Mouse (Mus musculus): Measurements from ENCODE around the gene Caap1. TPM values are rescaled to one million over a fixed set of nuclear protein-coding genes. Genes with fewer than 3 reads are reported as not detected.

Caap1 gene
- total RNA-seq, 2 experiments from 2014 or later = 4.7 to 6.4 TPM

DNA sequence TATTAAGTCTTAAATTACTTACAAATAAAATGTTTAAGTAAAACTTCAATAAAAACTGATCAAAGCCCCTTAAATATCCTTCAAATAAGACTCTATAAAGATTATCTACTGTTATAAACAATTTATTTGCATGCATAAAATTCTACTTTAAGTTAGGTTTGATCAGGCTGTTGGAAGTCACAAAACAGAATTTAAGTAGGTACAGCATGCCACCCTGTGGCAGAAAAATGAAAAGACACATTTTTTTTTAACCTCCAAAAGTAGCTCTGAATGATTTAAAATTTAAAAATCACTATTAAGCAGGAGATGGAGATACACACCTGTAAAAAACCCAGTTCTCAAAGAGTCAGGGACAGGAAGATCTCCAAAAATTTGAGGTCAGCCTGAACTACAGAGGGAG lies 33.3 kb downstream of the Caap1 start:
- intact Hi-C loops (cut with DNase I) = no loop called here
- peak; percentile 5 to 13 for DNase-seq

- intact Hi-C loops (cut with DNase I) = loop anchor here (5.0 kb wide), 2 partner anchors 395 to 510 kb away; no protein-coding TSS in a partner anchor
Observed at GRCm38 (mm10) chr4:94517631-94518030, 39.0 kb downstream of the Caap1 start.

GRCm38 (mm10) chr4:94515366-94515765 lies 41.2 kb downstream of the Caap1 start:
- intact Hi-C loops (cut with DNase I) = loop anchor here (5.0 kb wide), 2 partner anchors 393 to 508 kb away; no protein-coding TSS in a partner anchor
- DNase-seq = no peak

More at GRCm38 (mm10) chr4:94517631-94518030, 39.0 kb downstream of the Caap1 start:
- peak; percentile 48 to 70 for DNase-seq

DNA sequence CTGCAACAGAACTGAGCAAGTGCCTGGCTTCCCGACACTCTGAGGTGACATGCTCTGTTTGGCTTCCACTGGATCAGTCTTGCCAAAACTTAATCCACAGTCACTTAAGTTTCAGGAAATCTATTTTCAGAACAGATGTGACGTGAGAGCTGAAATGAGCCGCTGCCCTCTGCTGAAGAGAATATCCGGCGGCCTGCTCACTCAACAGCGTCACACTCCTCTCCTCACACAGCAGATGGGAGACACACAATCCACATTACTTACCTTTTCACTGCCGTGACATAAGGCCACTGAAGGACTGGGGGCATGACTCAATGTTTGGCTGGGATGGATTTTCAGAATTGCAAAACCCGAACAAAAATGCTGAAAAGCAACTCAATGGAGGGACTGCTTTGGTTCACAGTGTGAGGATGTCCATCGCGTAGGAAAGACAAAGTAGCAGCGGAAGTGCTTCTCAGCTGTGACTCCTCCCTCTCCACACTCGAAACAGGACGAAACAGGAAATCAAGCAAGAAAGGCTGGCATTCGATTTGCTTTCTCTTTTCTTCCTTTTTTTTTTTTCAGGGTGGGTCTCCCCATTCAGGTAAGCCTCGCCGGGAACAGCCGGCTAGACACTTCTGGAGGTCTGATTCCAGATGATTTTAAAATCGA lies 79.7 kb downstream of the Caap1 start:
- intact Hi-C loops (cut with DNase I) = no loop called here
- DNase-seq = peak; percentile 61 to 71

DNA sequence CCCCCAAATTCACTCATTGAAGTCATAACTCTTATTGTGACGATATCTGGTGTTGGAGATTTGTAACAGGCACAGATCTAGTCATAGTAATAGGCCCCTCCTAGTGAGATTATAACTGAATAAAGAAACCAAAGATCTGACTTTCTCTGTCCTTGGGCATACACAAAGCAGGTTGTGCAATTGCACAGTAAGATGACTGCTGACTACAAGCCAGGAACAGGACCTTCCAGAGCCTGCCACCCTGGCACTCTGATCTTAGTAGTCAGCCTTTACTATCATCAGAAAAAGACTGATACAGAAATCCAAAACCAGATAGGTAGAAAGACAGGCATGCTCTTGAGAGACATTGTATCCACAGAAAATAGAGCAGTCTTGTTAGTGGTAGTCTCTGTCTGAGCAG lies 83.3 kb downstream of the Caap1 start:
- no peak for DNase-seq
- intact Hi-C loops (cut with DNase I) = no loop called here

DNA sequence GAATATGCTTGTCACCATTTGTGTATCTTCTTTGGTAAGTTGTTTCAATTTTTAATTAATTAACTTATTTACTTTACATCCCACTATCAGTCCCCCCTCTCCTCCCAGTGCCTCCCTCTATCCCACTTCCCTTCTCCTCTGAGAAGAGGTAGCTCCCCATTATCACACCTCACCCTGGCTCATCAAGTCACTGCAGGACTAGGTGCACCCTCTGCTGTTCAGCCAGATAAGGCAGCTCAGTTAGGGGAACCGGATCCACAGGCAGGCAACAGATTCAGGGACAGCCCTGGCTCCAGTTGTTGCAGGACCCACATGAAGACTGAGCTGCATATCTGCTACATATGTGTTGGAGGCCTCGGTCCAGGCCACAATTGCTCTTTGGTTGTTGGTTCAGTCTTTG lies 97.2 kb downstream of the Caap1 start:
- DNase-seq = no peak
- intact Hi-C loops (cut with DNase I) = no loop called here

- intact Hi-C loops (cut with DNase I) = no loop called here
- no peak for DNase-seq
Observed at GRCm38 (mm10) chr4:94454857-94455256, 101.7 kb downstream of the Caap1 start.

Other genes with a start within 250 kb of the Caap1 start
- not detected for gene Gm10306, start 250 bp downstream of the Caap1 start, total RNA-seq (2021)
- 10 to 100 TPM; 48.7 to 49.1 TPM for gene Plaa, start 46.4 kb upstream of the Caap1 start, total RNA-seq (2021)
- 1 to 10 TPM; 6.8 to 7.4 TPM for gene Ift74, start 57.7 kb upstream of the Caap1 start, total RNA-seq (2021)
- gene Lrrc19, start 93.3 kb upstream of the Caap1 start, total RNA-seq (2021) = not detected
- gene Tek, start 182.5 kb upstream of the Caap1 start, total RNA-seq (2021) = 10 to 100 TPM; 61.1 to 69.4 TPM

Measured in heart, postnatal 10 days (tissue).